Mouse (Mus musculus) heart, embryonic 14.5 days (tissue): ENCODE results near the gene Ss18l1. TPM values are rescaled to one million over a fixed set of nuclear protein-coding genes. Genes with fewer than 3 reads are reported as not detected.

Experiments
- ATAC-seq: fragments of 200-750 bp; cut with Nextera tagmentation; 2 replicates; pipeline ENCODE4 v1.8.0; 2017; ENCODE audit warnings: low read depth, moderate TSS enrichment; ENCODE audit not compliant: insufficient number of reproducible peaks, insufficient read depth, low FRiP score
- H3K27ac ChIP-seq, 2 experiments: fragments of 200-500 bp in 1 of 2; fragments of 300-500 bp in 1 of 2; sonication (generic) in 1 of 2; replicated peaks in 1 of 2; 2 replicates each; pipeline ENCODE4 v1.5.1; 2012 to 2014; ENCODE audit warnings: low read depth in 2 of 2, low read length in 2 of 2, control low read depth in 1 of 2, mild to moderate bottlenecking in 1 of 2, mixed read lengths in 1 of 2; ENCODE audit not compliant: control insufficient read depth in 1 of 2, insufficient read depth in 1 of 2
- H3K27me3 ChIP-seq: fragments of 300-500 bp; sonication (generic); 2 replicates; pipeline ENCODE4 v1.6.1; 2014; ENCODE audit warnings: mild to moderate bottlenecking, low read length, control low read depth; ENCODE audit not compliant: control insufficient read depth, insufficient read depth
- H3K36me3 ChIP-seq: fragments of 300-500 bp; sonication (generic); 2 replicates; pipeline ENCODE4 v1.6.1; 2014; ENCODE audit warnings: mild to moderate bottlenecking, control low read depth, low read length, mixed read lengths; ENCODE audit not compliant: control insufficient read depth, insufficient read depth
- H3K4me1 ChIP-seq, 2 experiments: fragments of 200-500 bp in 1 of 2; fragments of 300-500 bp in 1 of 2; sonication (generic) in 1 of 2; 2 replicates each; pipeline ENCODE4 v1.6.1; 2012 to 2014; ENCODE audit warnings: low read length in 2 of 2, control low read depth in 1 of 2, mixed read lengths in 1 of 2; ENCODE audit not compliant: control insufficient read depth in 2 of 2, insufficient read depth in 2 of 2
- H3K4me2 ChIP-seq: fragments of 300-500 bp; sonication (generic); 2 replicates; pipeline ENCODE4 v1.6.1; 2014; ENCODE audit warnings: mild to moderate bottlenecking, low read length
- H3K4me3 ChIP-seq, 2 experiments: fragments of 200-500 bp in 1 of 2; fragments of 300-500 bp in 1 of 2; sonication (generic) in 1 of 2; 2 replicates each; pipeline ENCODE4 v1.5.1; 2012 to 2014; ENCODE audit warnings: low read length in 2 of 2, mild to moderate bottlenecking in 2 of 2, control low read depth in 1 of 2, low read depth in 1 of 2, moderate library complexity in 1 of 2; ENCODE audit not compliant: control insufficient read depth in 1 of 2, insufficient read depth in 1 of 2
- H3K9ac ChIP-seq: fragments of 300-500 bp; sonication (generic); 2 replicates; pipeline ENCODE4 v1.6.1; 2014; ENCODE audit warnings: mild to moderate bottlenecking, low read length
- H3K9me3 ChIP-seq: fragments of 300-500 bp; sonication (generic); 2 replicates; pipeline ENCODE4 v1.6.1; 2016; ENCODE audit warnings: low read length, control low read depth; ENCODE audit not compliant: control insufficient read depth
- WGBS: fragments of 180-500 bp; shearing (Covaris S2); extraction: QIAGEN DNeasy Blood & Tissue Kit; methylation state at CpG from one replicate; pipeline ENCODE4 v1.1.7; 2014; 5-methylcytosine and 5-hydroxymethylcytosine counted together
- polyA plus RNA-seq: library from polyadenylated mRNA; unstranded; fragments of >200 nt; fragmentation: Nextera tagmentation; extraction: Ambion mirVana; gene quantifications from 2 replicates; pipeline ENCODE4 v1.2.1, GENCODE M21; 2014

The Ss18l1 gene
- polyA plus RNA-seq, 1 experiment from 2014 or later, result 3.9 TPM

DNA sequence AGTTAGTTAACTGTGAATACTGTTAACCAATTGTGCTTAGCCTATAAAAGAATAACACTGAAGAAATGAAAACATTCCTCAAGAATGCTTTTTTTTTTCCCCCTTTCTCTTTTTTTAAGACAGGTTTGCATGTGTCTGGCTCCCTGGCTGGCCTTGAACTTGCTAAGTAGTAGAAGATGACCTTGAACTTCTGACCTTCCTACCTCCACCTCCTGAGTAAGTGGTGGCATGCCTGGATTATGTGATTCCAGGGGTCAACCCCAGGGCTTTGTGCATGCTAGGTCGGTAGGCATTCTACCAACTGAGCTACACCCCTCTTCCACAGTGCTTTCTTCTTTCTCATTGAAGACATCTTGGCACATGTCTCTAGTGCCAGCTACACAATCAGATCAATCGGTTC is 29.4 kb downstream of the Ss18l1 start:
- Histone ChIP-seq H3K9ac (no peak overlapping the region), H3K27me3 (no peaks in the 10 kb centered on the region), H3K9me3 (no peaks in the 10 kb centered on the region), H3K4me2 (no peak overlapping the region), H3K27ac (no peak overlapping the region), H3K4me1 (peaks cover 8 to 11% of the 10 kb centered on the region in 2 experiments), H3K36me3 (peaks cover 34% of the 10 kb centered on the region), H3K4me3 (no peak overlapping the region)
- 65% methylated on average over 2 of the region's 2 CpGs for WGBS
- ATAC-seq, result no peak

DNA sequence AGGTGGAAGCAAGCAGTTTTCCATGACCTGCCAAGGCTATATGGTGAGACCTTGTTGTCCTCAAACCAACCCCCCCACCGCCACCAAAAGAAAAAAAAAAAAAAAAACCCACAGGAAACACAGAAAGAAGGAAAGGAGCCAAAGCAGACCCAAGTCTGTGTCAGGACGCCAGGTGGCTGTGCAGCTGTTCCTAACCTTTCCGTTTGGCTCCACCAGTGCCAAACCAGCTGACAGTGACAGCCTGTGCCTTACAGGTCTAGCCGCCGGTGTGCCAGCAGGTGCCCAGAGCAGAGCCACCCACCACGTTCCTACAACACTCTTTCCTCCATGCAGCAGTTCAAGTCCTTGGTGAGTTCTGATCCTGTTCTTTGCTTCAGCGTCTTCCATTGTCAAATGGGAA is 30.6 kb downstream of the Ss18l1 start:
- Histone ChIP-seq H3K27ac (no peak overlapping the region), H3K4me3 (no peak overlapping the region), H3K9ac (no peak overlapping the region), H3K36me3 (peaks cover 40% of the 10 kb centered on the region), H3K4me2 (no peak overlapping the region), H3K4me1 (peaks cover 8 to 11% of the 10 kb centered on the region in 2 experiments), H3K27me3 (no peaks in the 10 kb centered on the region), H3K9me3 (no peaks in the 10 kb centered on the region)
- WGBS, result 85% methylated on average over 7 of the region's 7 CpGs
- ATAC-seq, result no peak

DNA sequence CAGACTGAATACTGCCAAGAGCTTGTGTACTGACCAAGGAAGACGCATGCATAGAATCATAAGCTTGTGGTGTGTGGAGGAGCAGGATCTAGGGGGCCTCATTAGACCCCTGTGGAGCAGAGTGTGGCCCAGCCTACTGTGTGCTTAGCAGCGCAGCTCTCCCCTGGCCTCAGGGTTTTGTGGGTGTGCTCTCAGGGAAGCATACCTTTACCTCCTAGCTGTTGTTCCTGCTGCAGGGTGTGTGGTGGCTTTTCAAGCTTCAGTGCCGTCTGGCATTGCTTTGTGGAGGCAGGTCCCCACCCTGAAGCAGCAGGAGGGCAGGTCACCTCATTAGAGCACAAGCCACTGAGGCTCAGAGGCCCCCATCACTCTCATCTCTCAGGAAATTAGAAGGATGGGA is 35.3 kb downstream of the Ss18l1 start:
- Histone ChIP-seq H3K27ac (no peak overlapping the region), H3K9me3 (no peaks in the 10 kb centered on the region), H3K4me2 (no peak overlapping the region), H3K9ac (no peak overlapping the region), H3K27me3 (no peaks in the 10 kb centered on the region), H3K4me3 (no peak overlapping the region), H3K36me3 (peaks cover 58% of the 10 kb centered on the region), H3K4me1 (no peaks in the 10 kb centered on the region)
- ATAC-seq, result no peak
- 64% methylated on average over 3 of the region's 3 CpGs for WGBS

DNA sequence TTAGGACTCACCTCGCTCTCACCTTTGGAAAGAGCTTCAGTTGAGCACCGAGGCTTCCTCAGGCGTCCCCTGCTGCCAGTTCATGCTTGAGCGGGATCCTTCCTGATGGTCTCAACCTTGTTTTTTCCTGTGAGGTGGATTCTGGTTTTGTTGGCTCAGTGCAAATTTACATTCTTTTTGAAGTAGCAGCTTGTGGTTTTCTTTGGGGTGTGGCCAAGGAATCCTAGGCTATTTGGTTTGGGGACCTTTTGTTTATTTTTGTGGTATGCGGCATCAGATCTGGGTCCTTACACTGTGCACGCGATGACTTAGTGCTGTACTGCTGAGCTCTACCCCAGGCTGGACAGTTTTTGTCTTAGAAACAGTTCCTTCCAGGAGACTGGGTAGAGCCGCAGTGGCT is 38.4 kb downstream of the Ss18l1 start:
- peaks cover 69% of the 10 kb centered on the region for H3K36me3 ChIP-seq
- no peaks in the 10 kb centered on the region for H3K4me1 ChIP-seq
- H3K27ac ChIP-seq, result no peak overlapping the region
- no peaks in the 10 kb centered on the region for H3K9me3 ChIP-seq
- H3K27me3 ChIP-seq, result no peaks in the 10 kb centered on the region
- no peak overlapping the region for H3K4me3 ChIP-seq
- H3K9ac ChIP-seq, result no peak overlapping the region
- 91% methylated on average over 8 of the region's 8 CpGs for WGBS
- ATAC-seq, result no peak
- no peak overlapping the region for H3K4me2 ChIP-seq

DNA sequence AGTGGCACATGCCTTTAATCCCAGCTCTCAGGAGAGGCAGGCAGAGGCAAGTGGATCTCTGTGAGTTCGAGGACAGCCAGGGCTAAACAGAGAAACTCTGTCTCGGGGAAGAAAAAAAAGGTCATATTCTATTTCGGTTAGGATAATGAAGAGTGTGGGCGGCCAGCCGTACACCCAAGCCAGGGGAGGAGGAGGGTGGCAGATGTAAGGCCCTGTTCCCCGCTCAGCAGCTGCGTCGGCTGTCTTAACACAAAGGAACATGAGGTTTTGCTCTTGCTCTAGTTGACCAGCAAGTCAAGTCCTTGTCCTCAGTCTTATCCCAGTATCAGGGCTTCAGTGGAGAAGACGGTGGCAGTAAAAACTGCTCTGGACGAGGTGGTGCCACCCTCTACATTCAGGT is 40.8 kb downstream of the Ss18l1 start:
- H3K9ac ChIP-seq, result no peak overlapping the region
- H3K27ac ChIP-seq, result no peak overlapping the region
- H3K27me3 ChIP-seq, result no peaks in the 10 kb centered on the region
- no peak overlapping the region for H3K4me3 ChIP-seq
- no peak overlapping the region for H3K4me2 ChIP-seq
- no peak for ATAC-seq
- H3K9me3 ChIP-seq, result no peaks in the 10 kb centered on the region
- no peaks in the 10 kb centered on the region for H3K4me1 ChIP-seq
- 84% methylated on average over 10 of the region's 10 CpGs for WGBS
- peaks cover 56% of the 10 kb centered on the region for H3K36me3 ChIP-seq

DNA sequence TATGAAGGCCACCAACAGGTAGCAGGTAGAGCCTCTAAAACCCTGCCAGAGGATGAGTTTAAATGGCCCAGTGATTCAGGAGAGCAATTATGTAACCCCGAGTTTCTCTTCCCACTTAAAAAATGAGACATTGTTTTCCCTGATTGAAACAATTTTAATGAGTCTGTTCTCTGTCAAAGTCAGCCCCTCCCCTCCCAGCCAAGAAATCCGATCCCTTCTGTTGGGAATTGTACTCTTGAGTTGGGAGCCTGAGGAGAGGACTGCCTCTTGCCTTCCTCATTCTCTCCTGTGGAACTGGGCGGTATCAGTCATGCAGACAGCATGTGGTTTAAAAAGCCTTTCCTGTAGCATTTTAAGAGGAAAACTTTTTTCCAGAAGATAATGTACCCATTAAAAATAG is 42.3 kb downstream of the Ss18l1 start:
- WGBS, result 33% methylated on average over 3 of the region's 3 CpGs
- no peak for ATAC-seq
- no peaks in the 10 kb centered on the region for H3K27me3 ChIP-seq
- H3K9ac ChIP-seq, result no peak overlapping the region
- H3K4me2 ChIP-seq, result no peak overlapping the region
- H3K27ac ChIP-seq, result no peak overlapping the region
- H3K4me1 ChIP-seq, result no peaks in the 10 kb centered on the region
- no peak overlapping the region for H3K4me3 ChIP-seq
- H3K9me3 ChIP-seq, result no peaks in the 10 kb centered on the region
- H3K36me3 ChIP-seq, result peaks cover 44% of the 10 kb centered on the region

DNA sequence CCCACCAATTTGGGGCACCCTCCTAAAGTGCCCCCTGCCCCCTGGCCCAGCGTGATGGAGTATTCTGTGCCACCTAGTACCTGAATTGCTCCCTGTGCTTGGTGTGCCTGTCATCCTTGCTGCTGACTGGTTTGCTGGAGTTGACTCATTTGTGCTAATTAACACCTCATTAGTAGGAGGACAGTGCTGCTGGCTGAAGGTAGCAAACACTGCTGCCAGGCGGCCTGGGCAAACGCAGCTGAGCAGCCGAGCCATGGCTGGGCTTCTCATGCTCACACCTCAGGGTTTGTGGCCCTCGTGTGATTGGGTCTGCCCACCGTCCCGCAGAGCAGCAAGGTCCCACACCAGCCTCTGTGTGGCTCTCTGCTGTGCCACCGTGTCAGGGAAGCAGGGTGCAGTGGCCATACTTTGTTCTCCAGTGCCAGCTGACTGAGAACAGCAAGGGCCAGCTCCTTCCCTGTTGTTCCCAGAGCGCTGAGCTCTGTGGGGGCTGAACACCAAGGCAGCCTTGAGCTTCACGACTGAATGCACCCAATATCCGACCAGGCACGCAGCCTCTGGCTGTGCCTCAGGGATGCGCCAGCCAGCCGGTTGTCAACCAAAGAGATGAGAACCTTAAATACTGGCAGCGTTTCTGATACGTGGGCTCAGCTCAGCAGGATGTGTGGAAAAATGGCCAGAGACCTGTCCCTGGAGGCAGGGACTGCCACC is 43.8 kb downstream of the Ss18l1 start:
- Histone ChIP-seq H3K4me1 (no peaks in the 10 kb centered on the region), H3K4me2 (no peak overlapping the region), H3K4me3 (no peak overlapping the region), H3K27me3 (0 out of 2 replicates have a peak, but pooled peaks cover 2% of the 10 kb centered on the region), H3K36me3 (peaks cover 40% of the 10 kb centered on the region), H3K9ac (no peak overlapping the region), H3K27ac (no peak overlapping the region), H3K9me3 (no peaks in the 10 kb centered on the region)
- no peak for ATAC-seq
- 68% methylated on average over 16 of the region's 16 CpGs for WGBS

DNA sequence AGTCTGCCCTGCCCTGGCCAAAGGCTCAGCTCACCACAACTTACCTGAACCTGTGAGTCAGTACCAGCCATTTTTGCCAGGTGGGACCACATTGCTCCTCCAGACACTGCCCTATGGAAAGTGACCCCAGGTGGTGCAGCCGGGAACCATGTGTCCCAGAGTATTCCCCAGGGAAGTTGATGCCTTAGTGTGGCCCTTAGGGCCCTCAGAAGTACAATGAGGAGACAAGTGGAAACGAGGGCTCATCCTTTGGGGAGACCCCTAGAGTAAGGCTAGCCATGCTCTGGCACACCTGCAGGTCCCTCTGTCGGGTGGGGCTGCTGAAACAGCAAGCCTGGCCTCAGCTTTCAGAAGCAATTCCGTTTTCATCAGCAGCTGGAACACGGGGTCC is 44.3 kb downstream of the Ss18l1 start:
- Histone ChIP-seq H3K36me3 (peaks cover 36% of the 10 kb centered on the region), H3K4me3 (no peak overlapping the region), H3K27ac (no peak overlapping the region), H3K27me3 (0 out of 2 replicates have a peak, but pooled peaks cover 2% of the 10 kb centered on the region), H3K4me1 (no peaks in the 10 kb centered on the region), H3K9ac (no peak overlapping the region), H3K9me3 (no peaks in the 10 kb centered on the region), H3K4me2 (no peak overlapping the region)
- WGBS, result 85% methylated on average over 5 of the region's 5 CpGs
- no peak for ATAC-seq
